Mouse (Mus musculus): ENCODE measurements around the gene Foxb1. TPM values are rescaled to one million over a fixed set of nuclear protein-coding genes. Genes with fewer than 3 reads are reported as not detected.
A peak's percentile ranks its signal among the peaks of the same experiment; 100 is the strongest.

The Foxb1 gene
- polyA plus RNA-seq, 1 experiment from 2014 or later: 6.8 TPM

GRCm38 (mm10) chr9:69763681-69764585, 3.2 kb upstream of the Foxb1 start:
- peak; percentile 10 for DNase-seq (ENCODE audit: low spot score)
- Histone ChIP-seq H3K27ac (peak overlapping the region; percentile 82), H3K4me1 (replicated peaks) (peaks cover 98% of the 10 kb centered on the region), H3K36me3 (no peaks in the 10 kb centered on the region), H3K27me3 (ENCODE audit: insufficient read depth, poor library complexity, severe bottlenecking) (peaks cover 99% of the 10 kb centered on the region), H3K4me3 (peak overlapping the region; percentile 58), H3K9me3 (no peaks in the 10 kb centered on the region)
- WGBS: under 1% methylated on average over 25 of the region's 25 CpGs

GRCm38 (mm10) chr9:69762703-69763102, 2.0 kb upstream of the Foxb1 start:
- under 1% methylated on average over 14 of the region's 14 CpGs for WGBS
- H3K27ac ChIP-seq: peak overlapping the region; percentile 67; the same call in 1 of the 2 replicates
- peaks cover 94% of the 10 kb centered on the region for H3K4me1 ChIP-seq (replicated peaks)
- no peaks in the 10 kb centered on the region for H3K9me3 ChIP-seq
- DNase-seq (ENCODE audit: low spot score): peak; percentile 69
- peak overlapping the region; percentile 58 for H3K4me3 ChIP-seq
- peaks cover 99% of the 10 kb centered on the region for H3K27me3 ChIP-seq (ENCODE audit: insufficient read depth, poor library complexity, severe bottlenecking)
- no peaks in the 10 kb centered on the region for H3K36me3 ChIP-seq

- DNase-seq (ENCODE audit: low spot score): peak; percentile 51
- 1% methylated on average over 12 of the region's 12 CpGs for WGBS
- peak overlapping the region; percentile 58 for H3K4me3 ChIP-seq
- H3K27ac ChIP-seq: peak overlapping the region; percentile 67; the same call in 1 of the 2 replicates
- H3K36me3 ChIP-seq: no peaks in the 10 kb centered on the region
- peaks cover 92% of the 10 kb centered on the region for H3K4me1 ChIP-seq (replicated peaks)
- no peaks in the 10 kb centered on the region for H3K9me3 ChIP-seq
- peaks cover 99% of the 10 kb centered on the region for H3K27me3 ChIP-seq (ENCODE audit: insufficient read depth, poor library complexity, severe bottlenecking)
These were observed 1.5 kb upstream of the Foxb1 start for GRCm38 (mm10) chr9:69762221-69762620.

GRCm38 (mm10) chr9:69761569-69761968, 829 bp upstream of the Foxb1 start:
- H3K9me3 ChIP-seq: no peaks in the 10 kb centered on the region
- H3K4me1 ChIP-seq (replicated peaks): peaks cover 91% of the 10 kb centered on the region
- H3K27me3 ChIP-seq (ENCODE audit: insufficient read depth, poor library complexity, severe bottlenecking): peaks cover 100% of the 10 kb centered on the region
- 1% methylated on average over 10 of the region's 10 CpGs for WGBS
- H3K36me3 ChIP-seq: no peaks in the 10 kb centered on the region
- peak; percentile 12 for DNase-seq (ENCODE audit: low spot score)
- H3K4me3 ChIP-seq: peak overlapping the region; percentile 58
- peak overlapping the region; percentile 67; the same call in 1 of the 2 replicates for H3K27ac ChIP-seq

- peak; percentile 70 for DNase-seq (ENCODE audit: low spot score)
- no peaks in the 10 kb centered on the region for H3K9me3 ChIP-seq
- peaks cover 100% of the 10 kb centered on the region for H3K27me3 ChIP-seq (ENCODE audit: insufficient read depth, poor library complexity, severe bottlenecking)
- H3K4me1 ChIP-seq (replicated peaks): peaks cover 91% of the 10 kb centered on the region
- under 1% methylated on average over 44 of the region's 44 CpGs for WGBS
- H3K27ac ChIP-seq: peak overlapping the region; percentile 87
- H3K36me3 ChIP-seq: no peaks in the 10 kb centered on the region
- peak overlapping the region; percentile 58 for H3K4me3 ChIP-seq
These were observed 969 bp downstream of the Foxb1 start for GRCm38 (mm10) chr9:69759721-69760221.

GRCm38 (mm10) chr9:69758946-69759615, 1.7 kb downstream of the Foxb1 start:
- H3K4me1 ChIP-seq (replicated peaks): peaks cover 91% of the 10 kb centered on the region
- peaks cover 100% of the 10 kb centered on the region for H3K27me3 ChIP-seq (ENCODE audit: insufficient read depth, poor library complexity, severe bottlenecking)
- no peaks in the 10 kb centered on the region for H3K36me3 ChIP-seq
- H3K9me3 ChIP-seq: no peaks in the 10 kb centered on the region
- WGBS: under 1% methylated on average over 42 of the region's 42 CpGs
- H3K27ac ChIP-seq: peak overlapping the region; percentile 87
- peak overlapping the region; percentile 58 for H3K4me3 ChIP-seq
- DNase-seq (ENCODE audit: low spot score): peak; percentile 49

- peaks cover 98% of the 10 kb centered on the region for H3K27me3 ChIP-seq (ENCODE audit: insufficient read depth, poor library complexity, severe bottlenecking)
- peak; percentile 62 for DNase-seq (ENCODE audit: low spot score)
- H3K9me3 ChIP-seq: no peaks in the 10 kb centered on the region
- H3K36me3 ChIP-seq: no peaks in the 10 kb centered on the region
- peaks cover 90% of the 10 kb centered on the region for H3K4me1 ChIP-seq (replicated peaks)
- H3K4me3 ChIP-seq: peak overlapping the region; percentile 58
- WGBS: under 1% methylated on average over 17 of the region's 17 CpGs
- H3K27ac ChIP-seq: peak overlapping the region; percentile 87
These were observed 2.2 kb downstream of the Foxb1 start for GRCm38 (mm10) chr9:69758506-69758905.

- H3K27me3 ChIP-seq (ENCODE audit: insufficient read depth, poor library complexity, severe bottlenecking): peaks cover 95% of the 10 kb centered on the region
- WGBS: 13% methylated on average over 4 of the region's 4 CpGs
- DNase-seq (ENCODE audit: low spot score): peak; percentile 23
- peaks cover 78% of the 10 kb centered on the region for H3K4me1 ChIP-seq (replicated peaks)
- no peaks in the 10 kb centered on the region for H3K36me3 ChIP-seq
- H3K4me3 ChIP-seq: peak overlapping the region; percentile 58
- H3K9me3 ChIP-seq: no peaks in the 10 kb centered on the region
- peak overlapping the region; percentile 35; the same call in 1 of the 2 replicates for H3K27ac ChIP-seq
These were observed 3.5 kb downstream of the Foxb1 start for GRCm38 (mm10) chr9:69757254-69757653.

GRCm38 (mm10) chr9:69756456-69756855, 4.3 kb downstream of the Foxb1 start:
- peak; percentile 17 for DNase-seq (ENCODE audit: low spot score)
- peaks cover 70% of the 10 kb centered on the region for H3K4me1 ChIP-seq (replicated peaks)

GRCm38 (mm10) chr9:69756041-69756440, 4.7 kb downstream of the Foxb1 start:
- Histone ChIP-seq H3K4me1 (replicated peaks) (peaks cover 66% of the 10 kb centered on the region), H3K27me3 (ENCODE audit: insufficient read depth, poor library complexity, severe bottlenecking) (peaks cover 88% of the 10 kb centered on the region), H3K4me3 (peak overlapping the region; percentile 31)

More at GRCm38 (mm10) chr9:69756456-69756855, 4.3 kb downstream of the Foxb1 start:
- WGBS: 9% methylated on average over 3 of the region's 3 CpGs
- H3K4me3 ChIP-seq: peak overlapping the region; percentile 31
- H3K27me3 ChIP-seq (ENCODE audit: insufficient read depth, poor library complexity, severe bottlenecking): peaks cover 92% of the 10 kb centered on the region
- H3K36me3 ChIP-seq: no peaks in the 10 kb centered on the region
- peak overlapping the region; percentile 62; the same call in 1 of the 2 replicates for H3K27ac ChIP-seq
- no peaks in the 10 kb centered on the region for H3K9me3 ChIP-seq

GRCm38 (mm10) chr9:69755157-69755556, 5.6 kb downstream of the Foxb1 start:
- Histone ChIP-seq H3K9me3 (no peaks in the 10 kb centered on the region), H3K4me1 (replicated peaks) (peaks cover 57% of the 10 kb centered on the region), H3K36me3 (no peaks in the 10 kb centered on the region), H3K4me3 (no peak overlapping the region), H3K27ac (peak overlapping the region; percentile 59; the same call in 1 of the 2 replicates), H3K27me3 (ENCODE audit: insufficient read depth, poor library complexity, severe bottlenecking) (peaks cover 80% of the 10 kb centered on the region)
- peak; percentile 13 for DNase-seq (ENCODE audit: low spot score)
- WGBS: 10% methylated on average over 5 of the region's 5 CpGs

More at GRCm38 (mm10) chr9:69756041-69756440, 4.7 kb downstream of the Foxb1 start:
- 21% methylated on average over 7 of the region's 7 CpGs for WGBS
- no peaks in the 10 kb centered on the region for H3K9me3 ChIP-seq
- H3K36me3 ChIP-seq: no peaks in the 10 kb centered on the region
- peak; percentile 16 for DNase-seq (ENCODE audit: low spot score)
- peak overlapping the region; percentile 62; the same call in 1 of the 2 replicates for H3K27ac ChIP-seq

GRCm38 (mm10) chr9:69754712-69755111, 6.0 kb downstream of the Foxb1 start:
- Histone ChIP-seq H3K4me1 (replicated peaks) (peaks cover 52% of the 10 kb centered on the region), H3K27me3 (ENCODE audit: insufficient read depth, poor library complexity, severe bottlenecking) (peaks cover 75% of the 10 kb centered on the region)
- 1% methylated on average over 5 of the region's 5 CpGs for WGBS

More at GRCm38 (mm10) chr9:69754712-69755111, 6.0 kb downstream of the Foxb1 start:
- Histone ChIP-seq H3K36me3 (no peaks in the 10 kb centered on the region), H3K9me3 (no peaks in the 10 kb centered on the region), H3K27ac (peak overlapping the region; percentile 59; the same call in 1 of the 2 replicates), H3K4me3 (no peak overlapping the region)
- DNase-seq (ENCODE audit: low spot score): no peak
